Mouse (Mus musculus) lung, postnatal 0 days (tissue): Measurements from ENCODE around the gene Arhgef25. TPM values are rescaled to one million over a fixed set of nuclear protein-coding genes. Genes with fewer than 3 reads are reported as not detected.
"Not testable (repeated sequence)": the region's sequence is repeated elsewhere in the genome, so short reads cannot be mapped to it uniquely, and the experiment has no call there.

Experiments used
- ATAC-seq: fragments of 200-750 bp; cut with Nextera tagmentation; 2 replicates; pipeline ENCODE4 v1.8.0; 2017; ENCODE audit warnings: moderate library complexity
- DNase-seq: peaks from one replicate; pipeline ENCODE4 v3.0.0-alpha.2; 2016; ENCODE audit warnings: low spot score
- H3K27ac ChIP-seq: fragments of 300-500 bp; sonication (generic); 2 replicates; pipeline ENCODE4 v1.5.1; 2014; ENCODE audit warnings: antibody characterized with exemption, mild to moderate bottlenecking, low read length, mixed read lengths
- H3K27me3 ChIP-seq: fragments of 300-500 bp; sonication (generic); replicated peaks from 2 replicates; pipeline ENCODE4 v1.6.1; 2014; ENCODE audit warnings: low read length, mixed read lengths; ENCODE audit not compliant: insufficient read depth
- H3K36me3 ChIP-seq: fragments of 300-500 bp; sonication (generic); 2 replicates; pipeline ENCODE4 v1.6.1; 2014; ENCODE audit warnings: low read length, mixed read lengths; ENCODE audit not compliant: insufficient read depth
- H3K4me1 ChIP-seq: fragments of 300-500 bp; sonication (generic); 2 replicates; pipeline ENCODE4 v1.6.1; 2014; ENCODE audit warnings: antibody characterized with exemption, low read depth, low read length, mixed read lengths; ENCODE audit not compliant: insufficient read depth
- H3K4me2 ChIP-seq: fragments of 300-500 bp; sonication (generic); replicated peaks from 2 replicates; pipeline ENCODE4 v1.6.1; 2014; ENCODE audit warnings: low read depth, mild to moderate bottlenecking, low read length, moderate library complexity, mixed read lengths
- H3K4me3 ChIP-seq: fragments of 300-500 bp; sonication (generic); 2 replicates; pipeline ENCODE4 v1.5.1; 2014; ENCODE audit warnings: low read depth, low read length
- H3K9ac ChIP-seq: fragments of 300-500 bp; sonication (generic); replicated peaks from 2 replicates; pipeline ENCODE4 v1.6.1; 2014; ENCODE audit warnings: low read depth, mild to moderate bottlenecking
- H3K9me3 ChIP-seq: fragments of 300-500 bp; sonication (generic); 2 replicates; pipeline ENCODE4 v1.6.1; 2016; ENCODE audit warnings: low read length, mixed read lengths
- CTCF ChIP-seq: IDR thresholded peaks from 2 replicates; pipeline ENCODE4 v1.5.1; 2016; ENCODE audit warnings: antibody characterized with exemption, mild to moderate bottlenecking
- EP300 ChIP-seq: IDR thresholded peaks from 2 replicates; pipeline ENCODE4 v1.6.1; 2016; ENCODE audit warnings: antibody characterized with exemption, mild to moderate bottlenecking, control low read depth
- WGBS: fragments of 180-500 bp; shearing (Covaris S2); extraction: QIAGEN DNeasy Blood & Tissue Kit; methylation state at CpG from one replicate; pipeline ENCODE4 v1.1.7; 2014; 5-methylcytosine and 5-hydroxymethylcytosine counted together
- polyA plus RNA-seq: library from polyadenylated mRNA; unstranded; fragments of >200 nt; fragmentation: Nextera tagmentation; extraction: Ambion mirVana; gene quantifications from 2 replicates; pipeline ENCODE4 v1.2.1, GENCODE M21; 2015

Gene Arhgef25
- polyA plus RNA-seq, 1 experiment from 2014 or later = 27.9 TPM

DNA sequence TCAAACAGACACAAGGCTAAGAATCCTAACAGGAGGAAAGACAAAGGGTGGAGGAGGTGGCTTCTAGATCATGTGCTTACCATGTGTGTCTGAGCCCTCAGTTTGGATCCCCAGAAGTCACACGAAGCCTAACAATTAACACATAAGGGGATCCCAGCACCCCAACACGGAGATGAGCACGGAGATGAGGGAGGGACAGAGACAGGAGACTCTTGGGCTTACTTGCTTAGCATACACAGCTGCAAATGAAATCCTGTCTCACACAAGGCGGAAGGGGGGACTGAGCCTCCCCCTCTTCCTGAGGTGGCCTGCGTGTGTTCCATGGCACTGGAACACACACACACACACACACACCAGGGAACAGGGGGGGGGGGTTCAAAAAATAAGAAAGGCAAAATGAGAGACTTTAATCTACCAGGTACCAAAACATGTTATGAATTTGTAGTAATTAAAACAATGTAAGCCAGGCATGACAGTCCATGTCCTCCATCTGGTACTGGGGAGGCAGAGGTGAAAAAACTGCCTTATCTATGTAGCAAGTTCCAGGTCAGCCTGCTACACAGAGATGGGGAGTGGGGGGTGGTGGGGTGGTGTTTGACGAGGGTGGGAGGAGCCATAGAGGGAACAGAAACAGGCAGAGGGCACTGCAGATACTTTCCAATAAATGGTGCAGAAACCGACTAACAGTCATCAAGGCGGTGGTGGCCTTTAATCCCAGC, 54.6 kb downstream of the Arhgef25 start:
- no peak for TF ChIP-seq CTCF
- no peak for TF ChIP-seq EP300
- Histone ChIP-seq H3K4me1 (no peaks in the 10 kb centered on the region), H3K9ac (no peak overlapping the region), H3K4me3 (no peak overlapping the region), H3K4me2 (no peak overlapping the region), H3K27ac (no peak overlapping the region), H3K27me3 (no peaks in the 10 kb centered on the region), H3K9me3 (no peaks in the 10 kb centered on the region), H3K36me3 (no peaks in the 10 kb centered on the region)
- WGBS = 41% methylated on average over 7 of the region's 8 CpGs
- DNase-seq (no peak), ATAC-seq (no peak)

DNA sequence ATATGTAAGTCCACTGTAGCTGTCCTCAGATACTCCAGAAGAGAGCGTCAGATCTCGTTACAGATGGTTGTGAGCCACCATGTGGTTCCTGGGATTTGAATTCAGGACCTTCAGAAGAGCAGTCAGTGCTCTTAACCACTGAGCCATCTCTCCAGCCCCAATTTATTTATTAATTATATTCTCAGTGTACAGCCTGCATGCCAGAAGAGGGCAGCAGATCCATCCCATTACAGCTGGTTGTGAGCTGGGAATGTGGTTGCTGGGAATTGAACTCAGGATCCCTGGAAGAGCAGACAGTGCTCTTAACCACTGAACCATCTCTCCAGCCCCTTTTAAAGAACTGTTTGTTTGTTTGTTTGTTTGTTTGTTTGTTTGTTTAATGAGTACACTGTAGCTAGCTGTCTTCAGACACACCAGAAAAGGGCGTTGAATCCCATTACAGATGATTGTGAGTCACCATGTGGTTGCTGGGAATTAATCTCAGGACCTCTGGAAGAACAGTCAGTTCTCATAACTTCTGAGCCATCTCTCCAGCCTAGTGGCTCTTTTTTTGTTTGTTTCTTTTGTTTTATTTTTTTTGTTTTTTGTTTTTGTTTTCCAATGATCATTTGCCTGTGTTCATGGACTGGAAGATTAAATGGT, 55.4 kb downstream of the Arhgef25 start:
- not testable (repeated sequence) for H3K27ac ChIP-seq, H3K4me3 ChIP-seq, H3K4me2 ChIP-seq, H3K36me3 ChIP-seq, H3K27me3 ChIP-seq, H3K9me3 ChIP-seq, H3K9ac ChIP-seq, H3K4me1 ChIP-seq, DNase-seq, ATAC-seq
- 77% methylated on average over 3 of the region's 3 CpGs for WGBS
- TF ChIP-seq CTCF = peak; percentile 63

Other genes starting within 250 kb of the Arhgef25 start
- gene Ctdsp2, start 211.4 kb downstream of the Arhgef25 start, polyA plus RNA-seq = 63.9 and 67.9 TPM in 2 replicates
- gene Avil, start 189.4 kb downstream of the Arhgef25 start, polyA plus RNA-seq = 0.13 and 0.15 TPM in 2 replicates
- 39.1 and 42.3 TPM in 2 replicates for gene Tsfm, start 159.2 kb downstream of the Arhgef25 start, polyA plus RNA-seq
- 12.9 and 13.6 TPM in 2 replicates for gene Mettl1, start 148.7 kb downstream of the Arhgef25 start, polyA plus RNA-seq
- 0.27 and 0.30 TPM in 2 replicates for gene Eef1akmt3, start 148.6 kb downstream of the Arhgef25 start, polyA plus RNA-seq
- 0.13 TPM in 1 of 2 replicates, not detected in the other for gene Cyp27b1, start 141.8 kb downstream of the Arhgef25 start, polyA plus RNA-seq
- 0.63 and 0.86 TPM in 2 replicates for gene March9, start 129.9 kb downstream of the Arhgef25 start, polyA plus RNA-seq
- gene Cdk4, start 126.5 kb downstream of the Arhgef25 start, polyA plus RNA-seq = 358 and 362 TPM in 2 replicates
- 99.5 and 110 TPM in 2 replicates for gene Tspan31, start 119.8 kb downstream of the Arhgef25 start, polyA plus RNA-seq
- gene Agap2, start 114.8 kb downstream of the Arhgef25 start, polyA plus RNA-seq = 0.04 and 0.32 TPM in 2 replicates
- gene Os9, start 69.0 kb downstream of the Arhgef25 start, polyA plus RNA-seq = 112 and 113 TPM in 2 replicates
- gene B4galnt1, start 24.9 kb downstream of the Arhgef25 start, polyA plus RNA-seq = 9.1 and 9.6 TPM in 2 replicates
- 1.0 and 1.1 TPM in 2 replicates for gene Slc26a10, start 9.4 kb downstream of the Arhgef25 start, polyA plus RNA-seq
- gene Dtx3, start 5.6 kb upstream of the Arhgef25 start, polyA plus RNA-seq = 47.5 and 47.8 TPM in 2 replicates
- gene Pip4k2c, start 21.5 kb upstream of the Arhgef25 start, polyA plus RNA-seq = 31.0 and 35.1 TPM in 2 replicates
- 0.12 and 0.25 TPM in 2 replicates for gene Kif5a, start 73.3 kb upstream of the Arhgef25 start, polyA plus RNA-seq
- gene Dctn2, start 76.3 kb upstream of the Arhgef25 start, polyA plus RNA-seq = 198 and 204 TPM in 2 replicates
- gene Mbd6, start 98.9 kb upstream of the Arhgef25 start, polyA plus RNA-seq = 13.5 and 14.2 TPM in 2 replicates
- 61.1 and 63.1 TPM in 2 replicates for gene Mars, start 121.7 kb upstream of the Arhgef25 start, polyA plus RNA-seq
- gene Arhgap9, start 131.9 kb upstream of the Arhgef25 start, polyA plus RNA-seq = 8.5 TPM in 2 replicates
- 4.2 and 5.2 TPM in 2 replicates for gene Gli1, start 151.9 kb upstream of the Arhgef25 start, polyA plus RNA-seq
- gene Inhbe, start 164.3 kb upstream of the Arhgef25 start, polyA plus RNA-seq = not detected in 2 replicates
- gene Inhbc, start 180.3 kb upstream of the Arhgef25 start, polyA plus RNA-seq = not detected in 2 replicates
- 21.1 and 23.9 TPM in 2 replicates for gene R3hdm2, start 190.2 kb upstream of the Arhgef25 start, polyA plus RNA-seq